Mouse (Mus musculus): ENCODE measurements at regions not wholly inside any gene's neighbourhood (a gene's known extent, or its start where the extent isn't known, plus 50 kb on each side); places are given as distances from the start of the nearest gene placed in this dataset.

GRCm38 (mm10) chr16:84581166-84581565 is 66.2 kb downstream of the A730009L09Rik start:
- in situ Hi-C loops (cut with MboI, MseI) = loop anchor here (5.0 to 10.0 kb wide), 3 partner anchors 46 to 254 kb away; partner anchors contain the start of genes Atp5j and Gabpa

DNA sequence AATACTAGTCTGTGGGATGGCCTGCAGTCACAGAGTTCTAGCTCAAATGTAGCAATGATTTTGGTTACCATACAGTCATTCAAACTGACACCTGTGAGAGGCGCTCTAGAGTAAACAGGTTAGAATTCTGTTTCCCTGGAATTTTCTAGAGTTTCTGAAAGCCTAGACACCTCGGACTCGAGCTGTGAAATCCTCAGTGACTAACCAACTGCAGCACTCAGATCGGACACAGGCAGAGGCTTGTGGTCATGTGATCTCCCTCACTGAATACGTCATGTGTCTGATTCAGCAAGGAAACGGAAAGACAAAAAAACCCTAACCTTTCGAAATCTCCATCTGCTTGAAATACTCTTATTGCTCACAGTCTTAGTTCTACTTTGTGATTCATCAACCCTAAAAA is 68.4 kb downstream of the A730009L09Rik start:
- in situ Hi-C loops (cut with MboI, MseI) = loop anchor here (5.0 to 10.0 kb wide), 3 partner anchors 44 to 251 kb away; partner anchors contain the start of genes Atp5j and Gabpa

DNA sequence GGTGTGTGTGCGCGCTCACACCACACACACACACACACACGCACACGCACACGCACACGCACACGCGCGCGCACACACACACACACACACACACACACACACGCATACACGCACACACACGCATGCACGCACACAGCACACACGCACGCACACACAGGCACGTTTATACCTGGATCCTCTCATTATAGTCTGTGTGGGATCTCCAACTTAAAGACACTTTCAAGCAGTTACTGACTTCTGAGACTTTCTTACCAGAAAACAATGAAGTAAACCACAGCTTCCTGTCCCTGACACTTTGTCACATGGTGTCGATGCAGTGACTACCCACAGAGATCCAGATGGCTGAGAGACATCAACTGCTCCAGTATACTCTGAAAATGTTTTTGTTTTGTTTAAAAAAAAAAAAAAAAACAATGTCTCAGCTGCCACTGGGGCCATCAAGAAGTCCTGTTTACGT is 68.9 kb downstream of the A730009L09Rik start:
- in situ Hi-C loops (cut with MboI, MseI) = loop anchor here (5.0 to 10.0 kb wide), 3 partner anchors 44 to 251 kb away; partner anchors contain the start of genes Atp5j and Gabpa

GRCm38 (mm10) chr16:84584724-84585399 is 69.9 kb downstream of the A730009L09Rik start:
- in situ Hi-C loops (cut with MboI, MseI) = loop anchor here (5.0 to 10.0 kb wide), 3 partner anchors 42 to 250 kb away; partner anchors contain the start of genes Atp5j and Gabpa

- in situ Hi-C loops (cut with MboI, MseI) = no loop called here
These were observed 78.1 kb downstream of the A730009L09Rik start for GRCm38 (mm10) chr16:84592978-84593377.

DNA sequence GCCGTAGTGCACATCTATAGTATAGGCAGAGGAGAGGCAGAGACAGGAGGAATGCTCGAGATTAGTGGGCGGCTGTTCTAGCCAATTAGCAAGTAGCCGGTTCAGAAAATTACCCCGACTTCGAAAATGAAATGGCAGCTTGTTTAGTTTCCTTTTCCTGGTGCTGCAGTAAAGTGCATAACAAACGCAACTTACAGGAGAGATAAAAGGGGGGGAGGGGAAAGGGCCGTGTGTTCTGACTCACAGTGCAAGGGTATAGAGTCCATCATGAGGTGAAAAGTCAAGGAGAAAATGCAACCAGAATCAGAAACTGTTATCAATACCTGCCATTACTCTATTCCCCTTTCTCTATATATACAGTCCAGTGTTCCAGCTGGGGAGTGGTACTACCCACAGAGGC is 88.0 kb downstream of the A730009L09Rik start:
- in situ Hi-C loops (cut with MboI, MseI) = no loop called here

- in situ Hi-C loops (cut with MboI, MseI) = no loop called here
These were observed 88.7 kb downstream of the A730009L09Rik start for GRCm38 (mm10) chr16:84603465-84604205.

DNA sequence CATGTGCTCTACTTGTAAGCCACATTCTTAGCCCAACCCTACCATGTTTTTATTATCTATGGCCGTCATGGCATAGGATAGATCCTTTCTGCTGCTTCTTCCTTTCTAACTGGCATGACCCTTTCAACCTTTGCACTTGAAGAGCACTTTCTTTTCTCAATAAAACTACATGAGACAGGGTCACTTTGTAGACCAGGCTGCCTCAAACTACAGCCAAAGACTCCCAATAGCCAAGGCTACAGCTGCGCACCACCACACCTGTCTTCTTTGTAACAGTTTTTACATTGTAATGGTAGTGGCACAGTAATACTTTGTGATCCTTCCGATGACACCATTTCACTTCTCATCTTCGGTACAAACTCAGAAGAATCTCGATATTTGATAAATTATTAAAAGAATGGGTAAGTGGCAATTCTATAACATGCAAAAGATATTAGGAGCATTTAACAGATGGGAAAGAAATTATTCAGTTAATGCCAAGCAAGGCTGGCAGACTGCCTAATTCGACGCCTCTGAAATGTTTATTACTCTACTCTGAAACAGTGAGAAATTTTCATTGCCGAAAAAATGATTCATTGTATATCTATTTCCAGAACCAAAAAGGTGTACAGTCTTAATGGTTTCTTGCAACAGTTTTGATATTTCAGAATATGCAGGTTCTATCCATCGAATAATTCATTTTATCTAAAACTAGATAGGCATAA is 89.5 kb downstream of the A730009L09Rik start:
- in situ Hi-C loops (cut with MboI, MseI) = no loop called here

GRCm38 (mm10) chr16:84606010-84606803 is 91.3 kb downstream of the A730009L09Rik start:
- in situ Hi-C loops (cut with MboI, MseI) = no loop called here

GRCm38 (mm10) chr16:84606804-84607095 is 91.8 kb downstream of the A730009L09Rik start:
- in situ Hi-C loops (cut with MboI, MseI) = no loop called here

GRCm38 (mm10) chr16:84607503-84607902 is 92.6 kb downstream of the A730009L09Rik start:
- in situ Hi-C loops (cut with MboI, MseI) = no loop called here

DNA sequence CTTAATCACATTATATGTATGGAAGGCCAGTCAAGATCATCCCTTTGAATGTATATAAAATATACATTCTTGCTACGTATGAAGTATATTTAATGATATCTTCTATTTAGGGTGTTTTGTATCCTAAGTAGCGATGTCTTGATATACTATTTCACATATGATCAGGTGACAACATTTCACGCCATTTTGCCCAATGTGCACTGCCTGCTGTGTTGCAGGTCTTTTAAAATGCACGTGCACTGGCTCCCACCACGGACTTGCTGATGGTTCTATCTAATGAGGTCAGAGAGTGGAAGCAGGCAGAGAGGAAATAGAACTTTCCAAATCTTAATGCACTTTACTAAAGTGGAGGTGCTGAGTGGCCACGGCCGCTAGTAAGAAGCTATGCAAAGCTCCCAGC is 100.8 kb downstream of the A730009L09Rik start:
- in situ Hi-C loops (cut with MboI, MseI) = no loop called here

DNA sequence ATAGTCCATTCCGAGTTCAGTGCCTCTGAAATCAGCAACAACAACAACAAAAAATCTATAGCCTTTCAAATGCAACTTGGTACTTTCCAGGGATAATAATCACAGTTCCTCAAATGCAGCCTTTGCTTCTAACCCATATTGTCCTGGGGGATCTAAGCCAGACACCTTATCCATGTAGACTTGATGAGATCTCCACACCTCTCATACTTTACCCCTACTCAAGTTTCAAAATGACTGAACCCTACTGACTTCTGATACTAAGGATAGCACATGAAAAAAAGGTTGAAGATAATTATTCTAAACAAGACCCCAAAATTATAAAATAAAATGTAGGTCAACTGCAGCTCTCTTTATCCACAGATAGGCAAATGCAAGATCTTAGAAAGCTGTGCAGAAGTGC is 101.2 kb downstream of the A730009L09Rik start:
- in situ Hi-C loops (cut with MboI, MseI) = no loop called here

DNA sequence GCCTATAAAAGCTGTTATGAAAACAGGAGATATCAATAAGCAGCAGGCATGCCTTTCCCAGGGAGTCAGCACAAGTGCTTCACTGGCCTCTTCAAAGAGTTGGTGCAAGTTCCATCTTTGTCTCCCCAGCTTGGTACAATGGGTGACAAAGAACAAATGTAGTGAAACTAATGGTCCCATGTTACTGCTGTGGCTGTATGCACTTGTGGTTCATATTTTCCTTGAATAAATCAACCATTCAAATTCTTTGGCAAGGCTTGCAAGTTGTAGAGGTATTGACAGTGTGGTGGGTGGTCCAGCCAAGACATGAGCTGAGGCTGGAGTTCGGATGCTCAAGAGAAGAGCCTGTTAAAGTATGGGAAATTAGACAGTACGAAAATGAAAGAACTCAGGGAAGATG is 103.5 kb downstream of the A730009L09Rik start:
- in situ Hi-C loops (cut with MboI, MseI) = no loop called here

GRCm38 (mm10) chr16:84619876-84620275 is 105.0 kb downstream of the A730009L09Rik start:
- in situ Hi-C loops (cut with MboI, MseI) = no loop called here

GRCm38 (mm10) chr16:84620861-84621260 is 105.9 kb downstream of the A730009L09Rik start:
- in situ Hi-C loops (cut with MboI, MseI) = no loop called here

DNA sequence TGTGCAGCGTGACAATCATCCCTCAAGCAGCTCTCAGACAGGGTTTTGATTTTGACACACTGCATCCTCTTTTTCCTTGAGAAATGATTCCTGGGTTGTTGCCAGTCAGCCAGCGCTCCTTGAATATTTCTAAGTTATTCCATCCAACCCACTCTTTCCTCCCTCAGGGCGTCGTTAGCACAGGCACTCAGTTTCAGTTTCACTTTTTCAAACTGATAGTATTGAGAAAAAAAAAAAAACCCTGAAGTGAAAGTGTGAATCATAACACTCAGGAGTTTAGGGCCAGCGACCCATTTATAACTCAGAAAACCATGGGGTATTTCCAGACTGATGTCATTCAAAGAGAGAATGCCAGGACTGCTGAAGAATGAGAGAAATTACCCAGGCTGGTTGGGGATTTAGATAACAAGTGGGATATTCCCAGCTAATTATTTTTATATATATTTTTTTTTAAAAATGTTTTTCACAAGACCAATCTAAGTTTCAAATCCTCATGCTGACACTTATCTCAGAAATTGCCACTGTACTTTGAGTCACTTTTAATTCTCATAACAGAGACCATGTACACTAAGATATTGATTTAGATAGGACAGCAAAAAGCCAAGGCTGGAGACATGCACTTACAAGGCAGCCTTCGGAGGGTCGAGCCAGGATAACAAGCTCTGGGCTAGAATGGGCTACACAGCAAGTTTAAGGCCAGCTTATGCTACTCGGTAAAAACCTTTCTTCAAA is 106.5 kb downstream of the A730009L09Rik start:
- in situ Hi-C loops (cut with MboI, MseI) = no loop called here

DNA sequence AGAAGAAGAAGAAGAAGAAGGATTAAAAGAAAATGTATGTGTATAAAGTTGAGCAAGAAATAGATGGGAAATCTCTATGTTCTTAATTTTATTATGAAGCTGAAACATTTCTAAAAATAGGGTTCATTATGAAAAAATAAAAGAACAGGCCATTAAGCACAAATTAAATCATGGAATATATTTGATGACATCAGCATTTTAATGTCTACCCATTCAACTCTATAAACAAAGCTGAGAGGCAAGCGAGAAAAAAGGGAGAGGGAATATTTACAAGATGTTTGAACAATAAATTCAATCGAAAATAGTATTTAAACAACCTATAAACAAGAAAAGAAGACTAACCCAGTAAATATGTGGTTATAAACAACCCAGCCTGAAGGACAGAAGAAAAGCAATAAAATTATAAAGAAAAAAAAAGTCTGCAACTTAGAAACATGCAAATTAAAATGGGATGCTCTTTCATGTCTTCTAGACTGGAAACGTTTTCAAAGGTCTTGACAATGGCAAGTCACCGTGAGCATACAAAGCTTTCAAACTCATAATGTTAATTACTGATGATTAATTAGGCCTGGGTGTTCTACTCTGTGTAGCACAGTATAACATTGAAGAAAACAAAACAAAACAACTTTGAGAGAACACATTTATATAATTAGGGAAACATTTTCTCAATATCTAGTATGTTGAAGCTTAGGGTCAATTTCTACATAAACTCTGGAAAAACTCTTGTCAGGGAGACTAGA is 108.6 kb downstream of the A730009L09Rik start:
- in situ Hi-C loops (cut with MboI, MseI) = no loop called here

GRCm38 (mm10) chr16:84624443-84625109 is 109.7 kb downstream of the A730009L09Rik start:
- in situ Hi-C loops (cut with MboI, MseI) = loop anchor here (5.0 kb wide), 2 partner anchors 42 to 88 kb away; no protein-coding TSS in a partner anchor
